Mouse (Mus musculus) adipocyte (in vitro differentiated cells): ENCODE measurements around the gene Stoml1.
A peak's percentile ranks its signal among the peaks of the same experiment; 100 is the strongest.

Experiments
- DNase-seq: peaks from one replicate; pipeline ENCODE4 v3.0.0-alpha.2; 2016; ENCODE audit warnings: low spot score

Gene Stoml1

DNA sequence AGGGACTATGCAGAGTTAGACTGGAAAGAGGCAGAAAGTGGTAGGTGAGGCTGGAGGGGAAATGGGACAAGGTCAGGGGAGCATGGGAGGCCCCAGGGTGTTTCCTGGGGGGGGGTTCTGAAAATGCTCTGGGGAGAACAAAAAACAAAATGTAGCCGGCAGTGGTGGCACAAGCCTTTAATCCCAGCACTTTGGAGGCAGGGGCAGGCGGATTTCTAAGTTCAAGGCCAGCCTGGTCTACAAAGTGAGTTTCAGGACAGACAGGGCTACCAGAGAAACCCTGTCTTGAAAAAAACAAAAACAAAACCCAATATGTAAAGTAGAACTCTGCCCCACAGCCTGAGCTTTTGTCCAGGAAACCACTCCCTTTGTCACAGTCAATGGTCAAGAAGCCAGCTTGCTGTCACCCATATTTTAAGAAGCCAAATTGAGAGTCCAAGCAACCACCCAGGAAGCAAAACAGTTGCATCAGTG lies 19.1 kb downstream of the Stoml1 start:
- DNase-seq: peak; percentile 81

GRCm38 (mm10) chr9:58272855-58273254 lies 19.9 kb downstream of the Stoml1 start:
- no peak for DNase-seq

DNA sequence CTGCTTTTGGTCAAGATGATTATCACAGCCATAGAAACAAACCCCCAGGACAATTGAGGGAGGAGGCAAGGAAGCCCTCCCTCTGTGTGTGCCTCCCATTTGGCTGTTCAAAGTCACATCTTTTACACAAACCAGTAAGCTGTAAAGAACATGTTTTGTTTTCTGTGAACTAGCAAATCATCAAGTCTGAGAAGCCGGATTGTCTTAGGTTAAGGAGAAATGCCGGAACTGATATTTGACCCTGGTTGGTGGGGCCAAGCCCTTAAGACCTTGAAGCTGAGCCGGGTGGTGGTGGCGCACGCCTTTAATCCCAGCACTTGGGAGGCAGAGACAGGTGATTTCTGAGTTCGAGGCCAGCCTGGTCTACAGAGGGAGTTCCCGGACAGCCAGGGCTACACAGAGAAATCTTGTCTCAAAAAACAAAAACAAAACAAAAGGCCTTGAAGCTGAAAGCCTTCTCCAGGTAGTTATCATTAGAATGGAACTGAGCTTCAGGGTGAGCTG lies 21.2 kb downstream of the Stoml1 start:
- no peak for DNase-seq

- peak; percentile 15 for DNase-seq
Observed at GRCm38 (mm10) chr9:58274626-58275025, 21.7 kb downstream of the Stoml1 start.

- peak; percentile 89 for DNase-seq
Observed at GRCm38 (mm10) chr9:58275115-58275774, 22.3 kb downstream of the Stoml1 start.

- DNase-seq: peak; percentile 58
Observed at GRCm38 (mm10) chr9:58275797-58276196, 22.8 kb downstream of the Stoml1 start.

GRCm38 (mm10) chr9:58276346-58276745 lies 23.4 kb downstream of the Stoml1 start:
- DNase-seq: peak; percentile 45

DNA sequence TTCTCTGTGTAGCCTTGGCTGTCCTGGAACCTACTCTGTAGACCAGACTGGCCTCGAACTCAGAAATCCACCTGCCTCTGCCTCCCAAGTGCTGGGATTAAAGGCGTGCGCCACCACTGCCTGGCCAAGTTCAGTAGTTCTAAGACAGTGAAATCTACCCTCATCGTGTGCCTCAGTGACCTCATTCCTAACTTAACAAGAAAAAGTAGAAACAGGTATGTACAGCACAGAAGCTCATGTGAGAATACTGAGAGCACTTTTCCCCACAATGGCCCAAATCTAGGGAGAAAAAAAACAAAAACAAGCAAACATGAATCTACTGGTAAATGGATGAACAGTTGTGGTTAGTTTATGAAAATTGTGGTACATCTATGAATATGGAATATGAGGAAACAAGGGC lies 25.3 kb downstream of the Stoml1 start:
- DNase-seq: no peak

DNA sequence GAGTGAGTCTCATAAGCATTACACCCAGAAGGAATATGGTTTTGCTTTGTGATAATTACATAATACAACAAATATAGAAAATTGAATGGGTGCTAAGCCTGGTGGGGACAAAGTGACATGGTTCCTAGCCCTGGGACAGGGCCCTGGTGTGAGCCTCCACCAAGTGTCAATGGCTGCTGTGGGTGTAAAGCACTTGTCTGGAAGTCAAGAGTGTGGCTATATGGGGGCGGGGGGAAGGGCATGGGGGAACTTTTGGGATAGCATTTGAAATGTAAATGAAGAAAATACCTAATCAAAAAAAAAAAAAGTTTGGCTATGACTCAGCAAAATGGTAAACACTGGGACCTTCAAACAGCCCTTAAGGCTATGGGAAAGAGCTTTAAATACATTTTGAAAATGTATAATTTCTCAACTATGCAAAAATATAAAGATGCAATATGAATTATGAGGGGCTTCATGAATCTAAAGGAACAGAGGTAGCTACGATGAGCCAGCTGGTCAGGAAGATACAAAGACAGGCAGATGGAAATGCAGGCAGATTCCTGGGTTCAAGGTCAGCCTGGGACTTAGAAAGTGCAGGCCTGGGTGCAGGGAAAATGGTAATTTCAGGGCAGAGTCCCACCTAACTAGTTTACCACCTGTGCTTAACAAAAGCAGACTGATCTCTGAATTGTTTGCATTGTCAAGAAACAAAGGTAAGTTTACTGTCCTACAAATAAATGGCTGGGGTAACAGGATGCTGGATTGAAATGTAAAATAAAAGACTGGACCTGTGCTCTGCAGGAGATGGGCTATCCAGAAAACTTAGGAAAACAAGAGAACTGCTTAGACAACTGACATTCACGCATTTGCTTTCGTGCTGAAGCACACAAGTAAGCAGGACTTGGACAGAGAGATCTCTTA lies 26.1 kb downstream of the Stoml1 start:
- DNase-seq: no peak

DNA sequence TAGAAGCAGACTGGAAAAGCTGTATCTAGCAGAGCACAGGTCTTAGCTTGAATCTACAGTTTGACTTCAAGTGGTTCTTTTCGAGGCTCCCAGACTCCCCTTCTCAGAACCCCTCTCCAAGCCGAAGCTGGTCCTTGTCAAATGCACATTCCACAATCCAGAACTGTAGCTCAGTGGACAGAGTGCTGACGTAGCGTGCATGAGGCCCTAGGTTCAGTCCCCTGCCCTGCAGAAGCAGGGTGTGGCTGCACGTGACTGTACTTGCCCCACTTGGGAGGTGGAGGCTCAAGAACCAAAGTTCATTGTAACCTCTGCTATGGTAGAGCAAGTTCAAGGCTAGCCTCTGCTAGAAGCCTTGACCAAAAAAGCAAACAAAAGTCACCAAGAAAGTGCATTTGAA lies 26.8 kb downstream of the Stoml1 start:
- DNase-seq: no peak

DNA sequence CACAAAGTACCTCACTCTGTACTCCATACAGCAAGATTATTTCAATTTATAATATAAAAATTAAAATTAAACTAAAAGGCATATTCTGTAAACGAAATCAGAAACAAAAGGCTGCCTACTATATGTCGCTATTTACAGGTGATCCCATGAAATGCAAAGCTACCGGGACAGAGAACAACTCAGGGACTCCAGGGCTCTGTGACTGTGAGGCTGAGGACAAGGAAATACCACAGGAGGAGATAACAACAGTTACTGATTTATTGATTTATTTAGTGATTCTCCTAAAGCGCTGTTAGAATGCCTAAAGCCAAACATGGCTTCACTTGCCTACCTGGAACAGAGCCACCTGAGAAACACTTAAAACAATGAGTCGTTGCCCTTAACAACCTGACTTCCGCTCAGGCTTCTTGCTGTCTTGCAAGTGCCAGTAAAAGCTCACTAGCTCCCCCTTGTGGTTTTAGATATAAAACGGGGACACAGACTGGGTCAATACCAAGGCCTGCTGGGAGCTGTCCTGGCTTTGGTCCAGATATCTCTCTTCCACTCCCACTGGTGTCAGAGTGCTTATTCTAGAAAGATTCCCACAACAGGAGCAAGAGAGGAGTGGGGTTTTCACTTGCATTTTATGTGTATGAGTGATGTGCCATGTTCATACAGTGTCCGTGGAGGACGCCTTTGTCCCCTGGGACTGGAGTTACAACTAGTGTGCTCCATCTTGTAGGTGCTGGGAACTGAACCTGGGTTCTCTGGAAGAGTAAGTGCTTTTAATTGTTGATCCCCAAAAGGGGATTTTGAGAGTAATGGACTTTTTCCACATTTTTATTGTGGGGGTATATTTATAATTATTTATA lies 27.5 kb downstream of the Stoml1 start:
- DNase-seq: peak; percentile 97

- peak; percentile 53 for DNase-seq
Observed at GRCm38 (mm10) chr9:58281597-58281996, 28.6 kb downstream of the Stoml1 start.

DNA sequence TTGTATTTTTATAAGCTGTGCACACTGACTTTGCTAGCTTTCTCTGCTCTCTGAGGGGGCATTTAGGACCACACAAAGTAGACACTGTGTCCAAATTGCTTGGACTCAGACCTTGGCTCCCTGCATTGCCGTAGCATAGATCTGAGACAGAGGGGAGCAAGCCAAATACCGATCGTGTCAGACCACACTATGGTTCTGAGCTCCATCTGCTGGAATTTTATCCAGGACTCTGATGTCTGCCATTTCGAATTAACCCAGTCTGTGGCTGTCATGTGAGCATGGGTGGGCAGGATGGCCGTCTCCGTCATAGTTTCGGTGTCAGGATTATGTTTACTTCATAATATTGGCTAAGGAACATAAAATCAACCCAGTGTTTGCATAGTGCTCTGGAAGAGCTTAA lies 30.5 kb downstream of the Stoml1 start:
- no peak for DNase-seq

DNA sequence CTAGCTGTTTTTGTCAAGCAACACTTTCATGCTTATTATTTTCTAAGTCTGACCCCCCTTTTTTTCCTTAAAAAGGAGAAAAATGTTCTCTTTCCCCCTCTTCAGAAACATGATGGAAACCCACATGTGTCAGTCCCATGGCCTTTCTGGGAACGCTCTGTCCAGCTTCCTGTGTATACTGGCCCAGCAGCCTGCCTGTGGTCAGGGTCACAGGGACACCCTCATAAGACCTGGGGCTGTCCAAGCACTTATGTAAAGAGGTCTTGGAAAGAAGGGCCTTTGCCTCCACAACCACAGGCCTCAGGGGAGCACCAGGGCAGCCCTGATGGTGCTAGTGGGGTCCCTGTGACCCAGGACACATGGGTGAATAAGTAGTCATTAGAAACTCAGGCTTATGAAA lies 36.1 kb downstream of the Stoml1 start:
- no peak for DNase-seq

- no peak for DNase-seq
Observed at GRCm38 (mm10) chr9:58289901-58290300, 36.9 kb downstream of the Stoml1 start.

GRCm38 (mm10) chr9:58294527-58294926 lies 41.6 kb downstream of the Stoml1 start:
- no peak for DNase-seq

DNA sequence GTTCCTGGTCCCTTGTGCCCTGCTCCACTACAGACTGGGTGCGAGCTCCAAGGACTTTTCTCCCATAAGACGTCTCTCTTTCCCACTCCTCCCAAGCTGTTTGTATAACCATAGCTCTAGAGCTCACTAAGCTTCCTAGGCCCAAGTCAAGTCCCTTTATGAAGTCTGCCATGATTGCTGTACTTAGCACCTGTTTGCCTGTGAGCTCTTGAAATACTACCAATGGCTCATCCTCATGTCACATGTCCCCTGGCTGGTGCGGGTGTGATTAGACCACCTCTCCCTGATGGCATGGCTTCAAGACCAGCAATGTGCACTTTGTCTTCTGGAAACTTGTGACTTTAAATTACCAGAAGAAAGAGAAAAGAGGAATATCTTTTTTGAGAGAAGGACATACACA lies 42.4 kb downstream of the Stoml1 start:
- DNase-seq: no peak

GRCm38 (mm10) chr9:58295766-58296361 lies 42.9 kb downstream of the Stoml1 start:
- peak; percentile 60 for DNase-seq

DNA sequence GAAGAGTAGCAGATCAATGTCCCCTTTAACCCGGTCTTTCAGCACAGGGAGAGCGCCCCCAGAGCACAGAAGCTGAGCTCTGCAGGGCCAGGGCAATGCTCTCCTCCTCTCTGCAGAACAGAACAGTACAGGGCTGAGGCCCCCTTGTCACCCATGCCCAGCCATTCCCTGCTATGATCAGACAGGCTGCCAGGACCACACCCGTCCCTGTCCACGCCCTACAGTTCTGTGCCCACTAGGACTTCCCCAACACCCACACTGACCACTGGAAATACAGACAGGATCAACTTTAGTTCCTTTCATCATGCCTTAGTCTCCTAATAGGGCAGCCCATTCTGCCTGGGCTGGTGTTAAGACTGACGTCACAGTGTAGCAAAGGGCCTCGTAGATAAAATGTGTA lies 44.1 kb downstream of the Stoml1 start:
- DNase-seq: no peak

DNA sequence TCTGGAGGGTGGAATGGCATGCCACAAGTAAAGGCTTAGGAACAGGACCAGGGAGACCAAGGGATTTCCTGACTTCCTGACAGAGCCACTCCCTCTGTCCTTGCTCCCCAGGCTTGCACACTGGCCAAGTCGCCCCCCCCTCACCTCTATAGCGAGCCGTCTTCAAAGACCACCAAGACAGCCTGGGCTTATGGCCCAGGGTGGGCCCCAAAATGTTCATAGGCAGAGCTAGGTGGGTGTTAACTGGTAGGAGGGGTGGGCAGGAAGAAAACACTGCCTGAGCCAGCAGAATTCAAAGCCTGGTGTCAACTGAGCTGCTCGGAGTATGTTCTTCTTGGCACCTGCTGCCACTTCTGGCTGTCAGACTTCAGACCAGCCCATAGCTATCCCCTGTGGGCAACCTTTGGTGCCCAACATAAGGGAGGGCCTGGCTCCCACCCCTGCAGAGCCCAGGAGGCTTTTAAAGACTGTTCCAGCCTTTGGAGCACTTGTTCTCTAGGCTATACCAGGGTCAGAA lies 45.1 kb downstream of the Stoml1 start:
- no peak for DNase-seq

DNA sequence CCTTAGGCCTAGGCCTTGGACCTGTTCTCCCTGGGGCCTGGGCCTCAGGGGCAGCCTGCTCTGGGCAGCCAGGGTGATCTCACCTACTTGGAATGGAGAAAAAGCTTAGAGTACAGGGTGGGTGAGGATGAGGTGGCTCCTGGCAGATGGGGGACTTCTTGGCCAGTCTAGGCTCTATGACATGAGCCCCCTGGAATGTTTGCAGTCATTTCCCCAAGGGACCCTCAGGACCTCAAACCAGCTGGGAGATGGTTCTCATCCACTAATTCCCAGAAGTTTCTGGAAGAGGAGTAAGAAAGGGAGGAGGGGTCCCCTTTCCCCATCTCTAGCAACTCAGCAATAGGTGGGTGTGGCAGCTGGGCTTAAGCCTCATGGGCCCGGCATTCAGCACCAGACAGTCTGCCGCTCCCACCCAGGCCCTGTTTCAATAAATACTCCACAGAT lies 46.4 kb downstream of the Stoml1 start:
- no peak for DNase-seq
